Mouse (Mus musculus) cerebellum, postnatal 14 days (tissue): ENCODE results near the gene Far1.

Experiments used
- DNase-seq, 2 experiments: peaks; one replicate each; pipeline ENCODE4 v3.0.0; 2021; ENCODE audit warnings: mixed read lengths in 2 of 2

Gene Far1

DNA sequence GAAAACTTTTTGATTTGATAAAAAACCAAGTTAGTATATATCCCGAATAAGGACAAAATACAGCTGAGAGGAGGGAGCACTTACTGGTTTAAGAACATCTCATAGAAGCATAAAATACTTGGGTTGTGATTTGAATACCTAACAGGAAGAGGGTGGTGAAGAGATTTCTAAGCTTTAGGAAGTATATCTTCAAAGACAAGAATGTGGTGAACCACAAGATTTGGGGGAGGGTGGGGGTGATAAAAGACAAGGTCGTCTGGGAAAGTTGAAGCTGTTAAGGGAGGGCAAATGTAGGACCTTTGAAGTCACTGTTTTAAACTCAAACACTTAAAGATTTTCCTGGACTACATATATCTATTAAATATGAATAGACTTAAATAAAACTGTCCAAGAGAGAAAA, 59.1 kb downstream of the Far1 start:
- no peak for DNase-seq

DNA sequence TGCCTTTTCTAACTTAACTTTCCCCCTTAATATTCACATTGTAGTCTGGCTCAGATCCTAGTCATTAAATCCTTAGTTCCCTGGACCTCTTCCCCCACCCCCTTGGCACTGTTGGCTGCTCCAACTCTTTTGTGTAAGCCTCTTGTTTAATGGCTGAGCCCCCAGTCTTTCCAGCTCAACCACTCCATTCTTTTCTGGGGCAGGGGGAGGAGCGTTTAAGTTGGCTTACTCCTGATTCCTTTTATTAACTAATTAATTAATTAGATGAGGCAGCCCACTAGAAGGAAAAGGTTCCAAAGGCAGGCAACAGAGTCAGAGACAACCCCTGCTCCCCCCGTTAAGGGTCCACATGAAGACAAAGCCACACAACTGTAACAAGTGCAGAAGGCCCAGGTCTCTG, 68.5 kb downstream of the Far1 start:
- DNase-seq, result no peak

DNA sequence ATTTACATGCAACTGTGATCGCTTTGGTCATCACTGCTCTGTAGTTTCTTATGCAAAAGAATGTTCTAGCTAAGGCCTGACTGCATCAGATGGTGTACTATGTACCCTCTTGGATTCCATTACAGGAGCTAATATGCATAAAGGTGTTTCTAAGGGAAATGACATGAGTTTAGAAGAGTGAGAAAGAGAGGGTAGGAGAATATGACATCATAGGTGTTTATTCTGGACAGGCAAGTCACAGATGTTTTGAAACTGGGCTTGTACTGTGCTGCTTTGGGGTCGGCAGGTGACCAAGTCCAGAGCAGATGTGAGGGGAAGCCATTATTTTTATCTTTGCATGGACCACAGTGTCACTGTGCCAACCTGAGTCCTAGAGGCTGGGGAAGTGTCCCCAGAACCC, 75.6 kb downstream of the Far1 start:
- DNase-seq, result no peak

DNA sequence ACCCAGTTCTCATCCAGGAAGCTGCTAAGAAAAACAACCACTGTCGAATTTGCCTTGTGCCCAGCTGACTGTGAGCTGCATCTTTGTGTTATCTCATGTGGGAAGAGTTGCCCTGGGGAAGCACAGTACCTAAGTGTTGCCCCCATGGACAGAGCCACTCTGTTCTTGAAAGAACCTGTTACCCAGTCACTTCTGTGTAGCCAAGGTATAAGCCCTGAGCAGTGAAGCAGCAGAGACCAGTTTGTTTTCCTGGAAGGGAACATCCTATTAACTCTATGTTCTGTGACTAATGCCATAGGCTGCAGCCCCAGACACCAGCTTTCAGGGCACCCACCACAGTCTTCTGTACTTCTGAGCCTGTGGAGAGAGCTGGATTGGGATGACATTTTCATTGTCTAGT, 76.7 kb downstream of the Far1 start:
- DNase-seq, result no peak

DNA sequence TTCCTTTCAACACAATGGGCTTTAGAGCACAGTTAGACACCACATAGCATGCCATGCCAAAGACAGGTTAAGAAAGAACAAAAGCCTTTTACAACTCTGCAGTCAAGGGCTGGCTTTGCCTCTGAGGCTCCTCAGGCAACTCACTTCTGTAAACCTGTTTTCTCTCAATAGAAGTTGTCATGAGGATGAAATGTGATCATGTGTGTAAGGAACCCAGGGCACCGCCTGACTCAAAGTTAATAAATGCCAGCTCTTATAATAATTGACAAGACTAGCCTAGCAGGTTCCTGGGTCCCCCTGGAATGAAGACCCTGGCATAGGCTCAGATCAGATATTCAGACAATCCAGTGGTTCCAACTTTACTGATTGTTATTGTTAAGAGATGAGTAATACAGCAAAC, 77.5 kb downstream of the Far1 start:
- no peak for DNase-seq

DNA sequence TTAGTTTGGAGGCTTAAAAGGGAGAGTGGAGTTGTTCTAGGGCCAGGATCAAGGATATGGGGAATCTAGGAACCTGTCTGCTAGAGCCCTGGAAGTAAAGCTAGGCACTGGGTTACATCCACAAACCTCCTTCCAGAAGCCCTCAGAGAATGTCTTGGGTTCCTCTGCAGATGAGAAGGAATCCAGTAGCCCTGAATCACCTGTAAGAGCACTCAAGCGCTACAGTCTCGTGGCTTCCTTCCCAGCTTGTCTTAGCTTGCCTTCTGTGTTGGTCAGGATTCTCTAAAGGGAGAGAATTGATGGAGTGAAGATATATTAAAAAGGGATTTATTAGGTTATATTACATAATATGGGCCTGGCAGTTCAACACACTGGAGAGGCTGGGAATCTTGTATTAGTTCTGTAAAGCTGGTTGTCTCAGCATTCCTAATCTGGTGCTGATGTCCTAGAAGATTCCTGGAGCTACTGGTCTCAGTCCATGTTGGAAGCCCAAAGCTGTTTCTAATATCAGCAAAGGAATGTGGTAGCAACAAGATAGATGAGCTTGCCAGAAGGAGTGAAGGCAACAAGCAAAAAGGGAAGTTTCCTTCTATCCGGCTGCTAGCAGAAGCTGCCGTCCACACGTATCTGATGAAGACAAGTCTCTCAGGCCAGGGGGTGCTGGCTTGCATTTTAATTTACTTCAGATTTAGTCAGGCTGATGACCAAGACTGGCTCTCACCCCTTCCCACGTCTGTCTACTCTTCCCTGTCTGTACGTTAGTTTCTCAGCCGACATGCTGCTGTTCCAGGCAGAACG, 78.1 kb downstream of the Far1 start:
- no peak for DNase-seq

DNA sequence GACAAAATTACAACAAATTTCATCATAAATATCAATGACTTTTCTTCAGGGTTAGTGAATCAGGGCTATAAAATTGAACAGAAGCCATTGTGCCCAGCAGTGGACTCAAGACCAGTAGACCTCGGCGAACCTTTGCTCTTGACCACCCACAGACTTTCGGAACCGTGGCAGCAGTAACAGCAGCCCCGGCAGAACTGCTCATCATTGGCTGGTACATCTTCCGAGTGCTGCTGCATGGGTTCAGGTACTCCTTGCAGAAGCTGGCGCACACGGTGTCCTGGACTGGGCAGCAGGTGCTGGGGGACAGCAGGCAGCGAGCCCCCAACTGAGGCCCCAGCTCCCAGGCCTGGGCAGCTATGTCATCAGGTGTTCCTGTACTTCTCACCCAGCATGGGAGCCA, 79.1 kb downstream of the Far1 start:
- DNase-seq, result no peak

DNA sequence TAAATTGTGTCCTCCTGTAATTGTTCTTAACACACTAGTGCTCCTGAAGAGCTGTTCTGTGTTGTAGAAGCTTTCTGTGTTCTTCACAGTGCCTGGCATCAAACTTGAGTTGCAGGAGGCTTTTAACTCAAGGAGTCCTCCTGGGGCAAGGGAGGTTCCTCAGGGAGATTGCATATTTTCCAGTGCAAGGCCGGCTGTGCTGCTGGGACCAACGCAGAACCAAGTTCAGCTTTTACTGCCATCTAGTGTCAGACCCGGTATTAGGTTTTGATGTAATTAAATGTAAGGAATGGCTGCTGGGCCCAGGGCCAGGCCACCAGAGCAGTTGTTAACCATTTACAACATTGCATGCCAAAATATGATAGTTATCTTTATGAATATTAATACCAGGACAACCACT, 80.7 kb downstream of the Far1 start:
- peak; percentile 70 to 77 for DNase-seq

DNA sequence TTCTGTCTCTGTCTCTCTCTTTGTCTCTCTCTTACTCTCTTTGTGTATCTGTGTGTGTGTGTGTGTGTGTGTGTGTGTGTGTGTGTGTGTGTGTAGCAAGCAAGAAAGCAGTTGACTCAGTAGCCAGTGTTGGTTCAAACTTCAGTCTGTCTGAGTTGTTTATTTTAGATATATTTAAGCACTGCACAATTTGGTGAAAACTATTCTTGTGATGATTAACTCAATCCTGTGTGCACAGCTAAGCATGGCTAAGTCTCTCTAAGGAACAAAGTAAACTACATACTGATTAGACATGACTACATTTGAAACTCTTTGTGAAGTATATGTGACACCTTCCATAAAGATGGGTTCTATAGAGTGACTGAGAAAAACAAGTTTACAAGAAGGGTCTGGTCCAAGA, 83.6 kb downstream of the Far1 start:
- no peak for DNase-seq

DNA sequence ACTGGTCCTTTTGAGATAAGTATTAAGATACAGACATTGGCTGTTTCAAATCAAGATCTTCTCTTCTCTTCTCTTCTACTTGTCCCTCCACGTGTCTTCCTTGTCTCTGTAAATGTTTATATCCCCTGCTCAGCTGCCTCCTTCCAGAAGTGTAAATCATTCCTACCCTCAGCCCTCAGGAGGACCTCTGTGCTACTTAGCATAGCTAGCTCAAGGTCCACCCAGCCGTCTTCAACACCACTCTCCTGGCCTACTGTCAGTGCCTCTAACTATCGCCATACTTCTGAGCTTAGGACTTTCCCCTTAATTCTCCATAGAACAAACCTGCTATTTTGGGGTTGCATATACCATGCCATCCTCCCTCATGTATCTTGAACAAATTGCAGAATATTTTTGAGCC, 88.2 kb downstream of the Far1 start:
- no peak for DNase-seq

DNA sequence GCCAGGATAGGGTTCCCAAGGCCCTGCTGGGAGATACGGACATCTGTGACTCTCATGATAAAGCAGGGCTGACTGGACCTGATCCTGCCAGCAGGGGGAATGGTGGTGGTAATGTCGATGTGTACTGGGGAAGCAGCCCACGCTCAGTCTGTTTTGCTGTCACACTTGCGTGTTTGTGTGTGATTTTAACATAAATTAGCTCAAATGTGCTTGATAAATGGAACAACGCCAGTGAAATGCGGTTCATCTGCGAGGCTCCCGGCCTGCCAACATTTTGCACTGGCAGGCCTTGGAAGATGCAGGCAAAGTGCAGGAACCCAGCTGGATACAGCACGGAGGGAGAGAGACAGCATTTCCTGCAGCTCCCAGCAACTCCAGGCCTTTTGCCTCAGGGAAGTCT, 94.3 kb downstream of the Far1 start:
- peak; percentile 72 to 74 for DNase-seq

DNA sequence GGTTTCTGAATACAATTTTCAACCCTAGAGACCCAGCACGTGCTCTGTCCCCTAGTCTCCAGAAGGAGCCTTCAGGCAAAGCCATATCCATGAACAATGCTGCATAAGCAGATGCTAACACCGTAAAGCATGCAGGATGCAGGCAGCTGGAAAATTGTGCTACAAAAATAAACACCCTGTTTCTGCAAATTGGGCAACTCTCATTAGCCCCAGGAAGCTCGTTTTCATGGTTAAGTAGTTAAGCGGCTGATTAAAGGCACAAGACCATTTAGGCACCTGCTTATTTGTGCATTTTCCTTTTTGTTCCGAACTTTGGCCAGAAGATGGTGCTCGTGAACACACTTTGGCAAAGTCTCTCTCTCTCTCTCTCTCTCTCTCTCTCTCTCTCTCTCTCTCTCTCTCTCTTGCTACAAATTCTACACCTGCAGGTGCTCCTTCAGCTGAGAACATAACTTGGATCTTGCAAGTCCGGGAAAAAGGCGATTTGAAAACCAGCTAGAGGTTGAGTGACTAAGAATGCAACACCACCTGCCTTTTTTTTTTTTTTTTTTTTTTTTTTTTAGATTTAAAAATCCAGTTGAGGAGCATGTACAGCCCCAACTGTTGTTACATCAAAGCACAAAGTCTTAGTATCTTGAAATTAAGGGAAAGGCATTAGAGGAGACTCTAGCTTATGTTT, 95.5 kb downstream of the Far1 start:
- peak; percentile 78 to 81 for DNase-seq

DNA sequence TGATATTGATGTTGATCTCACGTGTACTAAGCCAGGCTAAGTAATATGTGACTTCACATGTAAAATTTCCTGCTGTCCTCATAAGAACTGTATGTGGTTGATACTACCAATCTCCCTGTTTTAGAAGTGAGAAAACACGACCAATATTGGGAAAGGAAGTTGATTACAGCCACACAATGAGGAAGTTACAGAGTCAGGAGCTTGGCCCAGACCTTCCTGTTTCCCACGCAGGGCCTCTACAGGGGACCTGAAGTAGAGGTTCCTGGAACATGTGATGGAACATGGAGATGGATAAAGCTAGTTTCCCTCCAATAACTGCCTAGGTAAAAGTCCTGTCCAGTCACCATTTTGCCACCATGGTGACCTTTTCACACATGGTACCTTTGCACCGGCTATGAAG, 99.0 kb downstream of the Far1 start:
- DNase-seq, result no peak

DNA sequence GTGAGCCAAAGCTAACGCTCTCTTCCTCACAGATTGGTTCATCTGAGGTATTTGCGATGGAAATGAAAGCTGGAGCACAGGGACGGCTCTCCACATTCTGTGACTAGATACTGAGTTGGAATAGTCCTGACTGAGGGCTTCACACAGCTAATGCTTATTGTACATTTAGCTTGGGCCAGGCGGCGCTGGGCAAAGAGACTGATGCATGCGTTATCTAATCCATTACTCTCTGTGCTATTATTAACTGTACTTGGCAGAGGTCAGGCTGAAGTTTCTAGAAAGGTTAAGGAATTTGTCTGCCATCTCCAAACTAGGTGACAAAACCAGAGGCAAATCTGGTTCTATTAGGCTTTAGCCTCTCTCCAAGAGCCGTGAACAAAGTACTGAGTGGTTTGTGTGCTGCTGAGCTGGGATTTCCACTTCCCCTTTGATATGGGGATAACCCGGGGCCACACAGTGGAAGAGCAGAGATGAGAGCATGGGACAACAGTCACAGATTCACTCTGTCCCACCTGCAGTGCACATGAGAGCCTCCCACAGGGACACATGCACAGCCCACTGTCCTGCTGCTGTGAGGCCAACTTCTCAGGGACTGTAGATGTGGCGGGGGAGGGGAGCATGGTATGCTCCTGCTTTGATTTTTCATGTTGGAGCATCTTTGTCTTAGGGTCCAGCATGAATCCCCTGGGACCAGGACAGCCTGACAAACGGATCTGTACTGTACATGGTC, 100.7 kb downstream of the Far1 start:
- DNase-seq, result no peak

DNA sequence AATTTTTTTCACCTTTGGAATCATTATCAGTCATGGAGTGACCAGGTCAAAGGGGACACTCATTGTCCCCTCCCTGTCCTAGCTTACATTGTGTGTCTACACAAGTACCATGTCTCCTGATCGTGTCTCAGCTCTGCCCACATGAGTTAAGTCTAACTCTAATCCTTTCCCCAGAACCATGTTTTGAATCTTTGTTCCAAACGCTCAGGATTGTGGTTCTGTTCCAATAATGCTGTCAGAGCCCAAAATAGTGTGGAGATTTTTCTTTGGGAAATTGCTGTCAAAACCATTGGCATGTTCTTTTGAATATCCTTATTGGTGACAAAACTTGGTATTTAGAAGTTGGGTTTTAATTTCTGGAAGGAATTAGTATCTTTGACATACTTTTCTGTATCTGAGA, 105.5 kb downstream of the Far1 start:
- no peak for DNase-seq

DNA sequence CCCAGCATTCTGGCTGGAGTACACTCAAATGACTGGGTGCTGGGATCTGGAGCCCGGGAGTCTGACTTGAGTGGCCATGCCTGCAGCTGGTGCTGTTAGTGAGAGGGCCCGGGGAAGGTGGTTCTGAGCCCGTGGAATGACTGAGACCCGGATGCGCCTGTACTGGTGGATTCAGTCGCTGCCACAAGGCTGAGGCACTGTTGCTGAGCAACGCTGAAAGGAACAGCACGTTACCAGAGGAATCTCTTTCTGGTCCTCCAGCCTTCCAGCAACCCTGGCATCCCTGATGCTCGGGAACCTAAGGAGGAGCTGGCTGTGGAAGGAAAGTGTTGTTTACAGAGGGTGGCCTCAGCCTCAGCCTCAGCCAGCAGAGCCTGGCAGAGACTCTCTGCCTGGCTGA, 106.1 kb downstream of the Far1 start:
- DNase-seq, result peak; percentile 17 to 18
